Mouse (Mus musculus) spleen, adult 10 weeks (tissue): Measurements from ENCODE around the gene Cd209d. TPM values are rescaled to one million over a fixed set of nuclear protein-coding genes. Genes with fewer than 3 reads are reported as not detected.

Experiments used
- polyA plus RNA-seq: library from polyadenylated mRNA; stranded (reverse); fragments of 350-450 nt; fragmentation: Illumina TruSeq; extraction: RNeasy Lipid Tissue Mini Kit (QIAGEN cat#74804); gene quantifications from one replicate; pipeline ENCODE4 v1.2.3, GENCODE M21; 2015; ENCODE audit warnings: low replicate concordance; ENCODE audit not compliant: insufficient read depth

The Cd209d gene
- 16.4 TPM for polyA plus RNA-seq

GRCm38 (mm10) chr8:3878455-3878854 lies at the start of gene Cd209d:
TSS of gene Cd209d (minus strand) at chr8:3878555.

GRCm38 (mm10) chr8:3926744-3927143 lies 48.4 kb upstream of the Cd209d start, which contains the start of gene Cd209b:
TSS of gene Cd209b (minus strand) at chr8:3926844.

GRCm38 (mm10) chr8:3854209-3854608 lies 24.1 kb downstream of the Cd209d start, which contains the start of gene Cd209e:
TSS of gene Cd209e (minus strand) at chr8:3854309.

Other genes starting within 250 kb of the Cd209d start
- 124 TPM for gene Stxbp2, start 247.6 kb downstream of the Cd209d start, polyA plus RNA-seq
- 1.4 TPM for gene Retn, start 222.8 kb downstream of the Cd209d start, polyA plus RNA-seq
- gene Mcemp1, start 212.8 kb downstream of the Cd209d start, polyA plus RNA-seq, result 28.2 TPM
- gene Fcor, start 206.2 kb downstream of the Cd209d start, polyA plus RNA-seq, result 4.0 TPM
- 29.4 TPM for gene Trappc5, start 202.3 kb downstream of the Cd209d start, polyA plus RNA-seq
- gene Fcer2a, start 184.4 kb downstream of the Cd209d start, polyA plus RNA-seq, result 361 TPM
- 12.7 TPM for gene Clec4g, start 157.9 kb downstream of the Cd209d start, polyA plus RNA-seq
- gene Cd209a, start 129.6 kb downstream of the Cd209d start, polyA plus RNA-seq, result 47.2 TPM
- gene Cd209e, start 24.2 kb downstream of the Cd209d start, polyA plus RNA-seq, result 2.4 TPM
- 21.9 TPM for gene Cd209b, start 48.3 kb upstream of the Cd209d start, polyA plus RNA-seq
- gene Cd209c, start 76.2 kb upstream of the Cd209d start, polyA plus RNA-seq, result 6.1 TPM
- gene Cd209f, start 227.3 kb upstream of the Cd209d start, polyA plus RNA-seq, result 0.32 TPM